Mouse (Mus musculus) spleen, adult 2 months (tissue): ENCODE measurements around the gene Wdr93.

Experiments
- CTCF ChIP-seq: fragments of 200-500 bp; IDR thresholded peaks from 2 replicates; pipeline ENCODE4 v1.5.1; 2011; ENCODE audit warnings: mild to moderate bottlenecking, inconsistent platforms; ENCODE audit not compliant: insufficient read depth, insufficient read length, insufficient replicate concordance; ENCODE audit errors: extremely low read depth
- POLR2A ChIP-seq: fragments of 200-500 bp; IDR thresholded peaks from 2 replicates; pipeline ENCODE4 v1.6.1; 2011; ENCODE audit warnings: low read depth, low read length, inconsistent platforms

DNA sequence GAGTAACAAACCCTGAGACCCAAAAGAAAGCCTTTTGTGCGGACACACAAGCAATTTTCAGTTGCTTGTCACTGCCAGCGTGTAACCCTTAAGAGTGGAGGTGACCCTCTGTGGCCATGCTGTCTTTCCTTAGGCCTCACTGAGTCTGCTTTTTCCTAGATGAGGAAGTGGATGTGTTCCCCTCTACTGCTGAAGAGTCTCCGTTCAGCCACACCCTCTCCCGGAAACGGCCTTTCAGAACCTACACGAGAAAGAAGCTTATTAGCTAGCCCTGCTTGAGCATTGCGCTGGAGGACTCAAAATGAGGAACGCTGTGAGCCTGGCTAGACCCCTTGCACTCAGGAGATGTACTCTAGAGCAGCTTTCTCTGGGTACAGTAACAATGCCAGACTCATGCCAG is 46.5 kb upstream of the Wdr93 start:
- TF ChIP-seq CTCF, result no peak
- no peak for TF ChIP-seq POLR2A
